Mouse (Mus musculus) CD4-positive, CD25-positive, alpha-beta regulatory T cell, adult 4 months (primary cell): ENCODE measurements at regions not wholly inside any gene's neighbourhood (a gene's known extent, or its start where the extent isn't known, plus 50 kb on each side); places are given as distances from the start of the nearest gene placed in this dataset.

Source experiments
- ATAC-seq: one replicate; pipeline ENCODE4 v1.8.0; 2017

DNA sequence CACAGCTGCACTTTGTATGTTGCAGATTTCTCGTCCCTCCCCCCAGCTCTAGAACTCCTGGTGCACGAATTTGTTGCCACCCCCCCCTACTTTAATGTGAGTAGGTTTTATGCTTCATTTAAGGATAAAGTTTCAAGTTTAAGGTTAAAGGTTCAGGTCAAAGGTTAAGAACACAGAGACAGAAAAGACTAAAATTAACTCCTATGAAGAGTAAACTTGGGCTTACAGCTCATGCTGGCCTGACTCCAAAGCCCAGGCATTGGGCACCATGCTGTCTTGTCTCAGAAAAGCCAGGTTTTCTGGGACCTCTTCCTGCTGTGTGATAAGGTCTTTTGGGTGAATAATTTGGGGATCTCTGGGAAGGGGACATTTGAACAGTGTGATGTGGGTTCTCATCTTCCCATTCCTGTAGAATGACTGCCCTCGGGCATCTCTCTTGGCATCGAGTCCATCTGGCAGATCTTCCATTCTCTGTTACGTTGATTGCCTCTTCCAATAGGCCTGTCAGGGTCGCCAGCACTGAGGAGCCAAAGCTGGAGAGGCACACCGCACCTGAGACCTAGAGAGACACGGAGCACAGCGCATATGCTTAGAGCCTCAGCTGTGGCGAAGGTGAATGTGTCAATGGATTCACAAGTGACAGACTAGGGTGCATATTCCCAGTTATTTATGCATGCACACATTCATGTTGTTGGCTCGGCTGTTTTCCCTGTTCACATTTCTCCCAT, 466.1 kb downstream of the Cd83 start:
- ATAC-seq = no peak

DNA sequence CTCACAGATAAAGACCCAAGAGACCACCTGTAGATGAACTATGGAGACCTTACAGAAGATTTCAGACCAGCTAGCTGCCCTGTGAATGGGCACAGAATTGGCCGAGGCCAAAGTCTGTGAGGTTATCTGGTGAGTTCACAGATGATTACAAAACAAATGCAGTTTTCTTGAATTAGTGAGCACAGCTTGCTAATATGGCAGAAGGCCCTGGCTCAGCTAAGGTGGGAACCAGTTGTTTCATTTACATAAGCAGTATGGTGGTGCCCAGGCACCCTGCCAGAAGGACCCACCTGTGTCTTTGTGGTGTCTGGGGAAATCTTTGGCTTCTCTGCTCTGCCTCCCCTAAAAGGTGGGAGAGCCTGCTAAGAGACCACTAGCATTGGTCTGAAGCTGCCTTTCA, 466.9 kb downstream of the Cd83 start:
- ATAC-seq = no peak

DNA sequence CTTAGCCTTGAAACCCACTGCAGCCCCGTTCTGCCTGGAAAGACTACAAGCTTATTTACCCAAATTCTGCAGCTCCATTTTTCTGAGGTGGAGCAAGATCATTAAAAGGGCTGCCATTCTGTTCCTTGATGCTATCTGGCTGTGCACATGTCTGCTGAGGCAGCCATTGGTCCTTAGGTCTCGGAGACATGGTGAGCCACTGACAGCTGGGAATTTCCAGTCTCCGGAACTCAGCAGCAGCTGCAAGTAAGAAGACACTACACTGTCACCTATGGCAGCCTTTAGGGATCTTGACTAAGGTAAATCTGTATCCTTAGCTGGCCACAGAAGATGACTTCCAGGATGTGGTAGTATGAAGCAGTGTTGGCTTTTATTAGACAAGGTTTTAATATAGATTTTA, 467.9 kb downstream of the Cd83 start:
- no peak for ATAC-seq

DNA sequence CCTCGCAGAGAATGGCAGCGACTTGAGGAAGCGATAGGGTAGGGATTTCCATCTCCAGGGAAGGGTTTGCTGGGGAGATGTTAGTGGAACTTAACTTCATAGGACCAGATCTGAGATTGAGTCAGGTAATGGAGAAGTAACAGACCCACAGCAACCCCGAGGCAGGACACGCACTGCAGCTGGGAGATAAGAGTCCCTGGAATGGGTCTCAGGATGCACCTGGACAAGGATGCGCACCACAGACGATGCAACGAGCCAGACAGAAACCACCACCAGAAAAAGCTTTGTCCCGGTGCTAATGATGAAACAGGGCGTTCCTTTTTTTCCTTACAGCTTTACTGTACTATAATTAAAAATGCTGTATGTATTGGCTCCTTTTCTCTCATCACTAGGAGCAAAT, 470.9 kb upstream of the Jarid2 start:
- no peak for ATAC-seq

DNA sequence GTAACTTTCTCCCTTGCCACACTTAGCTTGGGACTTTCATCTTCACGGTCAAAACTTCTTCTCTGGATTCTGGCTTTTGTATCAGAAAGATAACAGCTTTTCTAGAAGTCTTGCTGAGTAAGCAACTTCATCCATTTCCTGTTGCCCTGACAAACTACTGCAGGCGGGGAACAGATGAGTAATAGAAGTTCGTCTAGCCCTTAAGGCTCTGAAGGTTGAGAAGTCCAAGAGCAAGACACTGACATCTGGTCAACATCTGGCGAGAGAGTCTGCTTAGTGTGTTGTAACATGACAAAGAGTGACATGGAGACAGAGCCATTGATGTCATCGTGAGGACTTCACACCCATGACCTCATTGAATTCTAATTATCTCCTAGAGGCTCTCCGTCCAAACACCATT, 469.2 kb upstream of the Jarid2 start:
- no peak for ATAC-seq

DNA sequence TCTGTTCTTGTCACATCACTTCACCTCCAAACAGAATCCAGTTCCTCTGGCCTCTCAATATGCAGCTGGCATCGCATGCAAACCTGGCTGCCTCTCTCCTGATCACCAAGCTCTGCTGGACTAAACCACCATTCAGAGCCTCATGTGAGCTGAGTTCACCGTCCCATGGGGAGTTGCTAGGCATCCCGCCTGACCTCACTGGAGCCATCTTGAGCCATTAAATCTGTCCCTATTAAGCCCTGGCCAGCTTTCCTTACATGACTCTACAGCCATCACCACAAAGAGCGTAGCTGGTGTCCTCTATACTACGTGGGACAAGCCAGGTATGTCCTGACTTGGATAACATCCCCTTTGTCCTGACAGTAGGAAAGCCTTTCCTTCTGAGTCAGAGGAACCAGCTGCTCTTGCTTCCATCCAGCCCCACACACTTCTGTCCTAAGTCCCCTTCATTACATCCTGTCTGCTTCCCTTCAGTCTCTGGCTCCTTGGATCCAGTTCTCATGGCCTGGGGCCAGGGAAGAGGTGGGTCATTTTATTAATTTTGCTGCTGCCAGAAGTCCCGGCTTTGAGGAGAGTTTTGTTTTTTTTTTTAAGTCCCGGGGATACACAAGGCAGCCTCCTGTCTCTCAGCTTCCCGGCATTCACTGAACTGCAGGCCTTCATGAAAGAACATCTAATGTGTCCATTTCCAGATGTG, 468.5 kb upstream of the Jarid2 start:
- no peak for ATAC-seq

DNA sequence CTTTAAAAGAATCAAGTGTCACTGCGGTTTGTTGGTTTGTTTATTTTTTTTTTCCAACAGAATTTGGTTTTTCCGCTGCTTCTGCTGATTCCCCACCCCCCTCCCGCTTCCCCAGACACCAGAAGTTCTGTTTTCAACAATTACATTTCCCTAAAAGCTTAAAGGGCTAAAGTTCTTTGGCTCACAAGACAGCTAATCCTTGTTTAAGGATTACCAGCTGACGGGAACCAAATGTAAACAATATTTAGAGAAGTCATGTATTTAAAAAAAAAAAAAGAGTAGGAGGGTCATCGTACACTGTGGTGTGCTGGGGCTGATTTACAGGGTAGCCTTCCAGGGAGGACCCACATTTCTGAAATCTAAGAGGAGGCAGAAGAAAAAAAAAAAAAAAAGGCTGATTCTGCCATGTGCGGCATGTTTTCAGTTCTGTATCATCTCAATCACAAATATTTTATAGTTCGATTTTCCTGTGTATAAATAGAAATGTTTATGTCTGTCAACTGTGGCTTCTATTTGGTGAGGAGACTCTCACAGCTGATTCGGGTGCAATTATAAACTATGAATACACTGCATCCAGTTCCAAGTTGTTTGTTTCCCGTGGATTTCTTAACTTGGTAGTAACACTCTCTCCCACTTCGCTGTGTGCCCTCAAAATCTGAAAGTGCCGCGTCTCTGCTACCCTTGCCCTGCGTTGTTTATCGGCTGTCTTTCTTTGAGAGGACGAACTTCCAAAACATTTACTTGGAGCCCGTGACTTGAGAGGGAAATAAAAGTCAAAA, 456.3 kb upstream of the Jarid2 start:
- ATAC-seq = no peak

DNA sequence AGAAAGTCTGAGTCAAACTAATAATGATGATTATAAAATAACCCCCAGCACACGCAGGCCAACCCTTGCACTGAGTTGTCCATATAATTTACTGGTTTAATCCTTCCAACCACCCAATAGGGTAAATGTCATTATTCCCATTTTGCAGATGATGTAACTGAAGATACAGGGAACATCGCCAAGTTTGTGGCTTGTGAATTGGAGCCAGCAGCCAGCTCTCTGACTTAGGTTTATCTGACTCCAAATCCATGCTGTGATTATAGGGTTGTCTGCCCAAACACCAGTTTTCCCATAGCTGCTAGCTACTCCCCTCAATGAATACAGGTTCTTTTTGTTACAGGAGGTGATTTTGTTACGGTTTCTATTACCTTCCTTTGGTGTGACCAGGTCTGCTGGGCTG, 451.3 kb upstream of the Jarid2 start:
- ATAC-seq = no peak

DNA sequence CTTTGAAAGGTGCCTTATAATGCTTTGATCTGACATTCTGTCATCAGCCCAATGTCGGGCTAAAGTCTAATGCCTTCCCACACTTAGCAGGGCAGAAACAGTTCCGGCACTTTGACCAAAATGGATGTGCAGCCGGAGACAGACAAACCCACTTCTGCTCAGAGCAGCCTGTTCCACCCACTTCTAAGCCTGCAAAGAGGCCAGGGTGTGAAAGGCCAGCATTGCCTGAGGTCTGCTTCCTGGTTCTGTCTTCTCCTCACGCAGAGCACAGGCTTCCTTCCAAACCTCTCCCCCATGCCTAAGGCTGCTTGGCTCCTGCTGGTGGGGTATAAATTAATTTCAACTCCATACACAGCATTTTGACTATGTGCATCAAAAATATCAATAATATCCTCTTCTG, 450.2 kb upstream of the Jarid2 start:
- no peak for ATAC-seq

DNA sequence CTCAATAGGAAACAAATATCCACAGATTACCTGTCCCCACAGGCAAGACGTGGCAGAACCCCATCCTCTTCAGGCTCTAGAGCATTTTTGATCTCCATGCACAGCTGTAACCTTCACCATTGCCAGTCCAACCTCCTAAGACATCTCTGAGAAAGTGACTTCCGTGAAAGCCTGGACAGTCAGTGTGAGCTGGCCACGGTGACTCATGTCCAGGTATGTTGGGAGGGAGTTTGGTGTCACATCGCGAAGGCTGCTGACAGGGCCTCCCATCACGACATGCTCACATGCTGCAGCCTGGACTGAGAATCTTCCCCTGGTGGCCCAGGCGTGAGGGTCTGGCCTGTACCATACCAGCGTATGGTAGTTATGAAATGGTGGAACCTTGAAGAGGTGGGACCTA, 449.0 kb upstream of the Jarid2 start:
- no peak for ATAC-seq

DNA sequence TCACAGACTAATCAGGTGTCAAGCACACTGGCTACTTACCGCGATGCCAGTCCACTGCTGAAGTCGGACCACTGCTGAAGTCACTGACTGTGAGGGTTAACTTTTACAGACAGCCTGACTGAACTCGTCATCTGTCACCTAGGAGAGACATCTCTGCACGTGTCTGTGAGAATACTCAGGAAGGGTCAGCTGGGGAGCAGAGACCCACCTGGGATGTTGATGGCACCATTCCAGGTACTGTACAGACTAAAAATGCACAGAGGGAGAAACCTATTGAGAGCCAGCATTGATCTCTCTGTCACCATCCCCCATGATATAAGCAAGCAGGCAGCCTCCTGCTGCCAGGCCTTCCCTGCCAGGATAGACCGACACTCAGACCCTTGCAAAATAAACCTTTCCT, 447.5 kb upstream of the Jarid2 start:
- no peak for ATAC-seq

DNA sequence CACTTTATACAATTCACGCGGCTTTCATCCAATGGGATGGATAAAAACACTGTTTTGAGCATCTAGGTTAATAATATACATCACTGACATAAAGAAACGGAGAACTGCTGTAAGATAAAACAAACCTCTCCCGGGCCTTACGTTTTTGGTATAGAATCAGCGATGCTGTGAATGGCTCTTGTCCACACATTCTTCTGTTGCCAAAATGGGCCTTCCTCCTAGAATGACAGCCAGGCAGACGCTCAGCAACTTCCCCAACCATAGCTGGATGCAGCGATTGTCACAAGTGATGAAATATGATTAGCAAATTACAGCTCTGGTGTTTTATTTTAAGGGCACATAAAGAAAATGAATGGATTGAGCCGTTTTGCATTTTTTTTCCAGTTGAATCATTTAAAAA, 447.0 kb upstream of the Jarid2 start:
- ATAC-seq = no peak

DNA sequence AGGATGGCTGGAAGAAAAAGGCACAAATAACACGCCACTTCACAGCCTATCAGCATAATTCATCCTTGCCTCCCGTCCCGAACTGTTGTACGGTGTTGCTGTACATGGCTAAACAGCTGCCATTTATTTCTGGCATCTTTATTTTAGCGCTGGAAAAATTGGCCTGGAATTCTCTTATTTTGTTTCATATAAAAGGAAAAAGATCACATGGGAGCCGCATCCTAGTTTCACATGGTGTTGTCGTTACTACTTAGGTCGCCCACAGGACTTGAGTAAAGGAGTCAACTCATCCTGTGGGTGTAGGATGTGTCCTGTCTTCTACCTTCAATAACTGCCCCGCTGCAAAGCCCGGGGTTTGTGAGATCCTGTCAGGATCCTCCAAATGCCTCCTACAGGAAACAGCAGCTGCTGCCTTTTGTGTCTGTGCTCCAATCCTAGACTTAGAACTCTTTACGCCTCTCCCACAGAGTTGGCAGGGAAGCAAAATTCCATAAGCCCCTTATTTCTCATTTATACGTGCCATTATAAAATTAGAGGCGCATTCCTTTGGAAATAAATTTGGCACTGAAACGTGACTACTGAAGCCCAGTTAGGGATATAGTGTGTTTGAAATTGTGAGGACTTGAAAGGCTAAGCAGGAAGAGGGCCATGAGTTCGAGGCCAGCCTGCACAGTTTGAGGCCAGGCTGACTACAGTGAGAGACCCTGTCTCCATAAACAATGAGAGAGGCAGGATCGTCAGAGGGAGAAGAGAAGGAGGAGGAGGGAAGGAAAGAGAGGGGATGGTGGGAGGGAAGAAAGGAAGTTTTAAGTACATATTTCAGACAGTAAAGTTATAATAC, 446.3 kb upstream of the Jarid2 start:
- ATAC-seq = no peak

DNA sequence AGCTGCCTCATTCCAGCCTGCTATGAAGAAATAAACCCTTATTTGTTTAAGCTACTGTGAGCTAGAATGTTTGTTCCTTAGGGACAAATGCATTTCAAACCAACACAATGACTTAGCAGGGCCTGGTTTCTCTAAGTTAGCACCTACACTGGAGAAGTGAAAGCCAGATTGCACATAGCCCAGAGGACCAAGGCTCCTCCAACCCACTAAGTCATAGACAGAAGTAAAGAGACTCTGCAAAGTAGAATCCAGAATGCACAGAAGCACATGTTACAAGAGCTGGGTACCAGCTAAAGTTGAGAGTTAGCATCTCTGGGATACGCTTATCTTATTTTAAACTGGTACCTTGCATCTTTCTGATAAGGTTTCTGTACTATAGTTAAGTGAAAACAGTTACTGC, 443.4 kb upstream of the Jarid2 start:
- no peak for ATAC-seq

DNA sequence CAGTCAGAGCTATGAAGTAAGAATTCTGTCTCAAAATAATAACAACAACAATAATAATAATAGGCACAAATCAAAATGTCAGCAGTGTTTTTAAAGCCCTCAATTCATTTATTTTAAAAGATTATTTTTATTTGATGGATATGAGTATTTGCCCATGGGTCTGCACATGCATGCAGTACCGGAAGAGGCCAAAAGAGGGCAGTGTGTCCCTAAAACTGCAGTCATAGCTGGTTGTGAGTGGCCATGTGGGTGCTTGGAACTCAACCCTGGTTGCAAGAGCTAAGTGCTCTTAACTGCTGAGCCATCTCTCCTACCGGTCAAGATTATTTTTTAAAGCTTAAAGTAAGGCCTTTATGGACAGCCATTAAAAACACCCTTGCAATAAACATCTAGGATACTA, 439.1 kb upstream of the Jarid2 start:
- ATAC-seq = no peak

DNA sequence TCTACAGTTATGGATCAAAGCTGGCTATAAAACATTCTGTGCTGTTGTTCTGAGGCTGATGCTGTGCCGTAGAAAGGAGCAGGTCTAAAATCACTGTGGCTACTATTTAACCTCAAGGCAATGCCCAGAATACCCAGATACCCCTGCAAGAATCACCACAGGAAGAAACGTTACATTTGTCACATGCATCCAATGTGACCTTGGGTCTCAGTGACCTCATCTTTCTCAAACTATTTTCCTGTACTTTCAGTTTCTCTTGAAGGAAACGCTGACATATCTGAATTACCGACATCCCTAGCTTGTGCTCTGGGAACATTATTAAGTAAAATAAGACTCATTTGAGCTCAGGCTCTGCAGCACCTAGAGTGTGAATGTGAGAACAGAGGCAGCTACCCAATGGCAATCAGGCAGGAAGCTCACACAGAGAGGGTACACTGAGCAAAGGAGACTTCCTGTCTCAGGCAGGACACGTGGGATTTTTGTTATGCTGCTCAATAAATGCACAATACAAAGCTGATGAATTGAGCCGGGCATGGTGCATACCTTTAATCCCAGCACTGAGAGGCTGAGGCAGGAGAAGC, 436.7 kb upstream of the Jarid2 start:
- peak; percentile 97 for ATAC-seq

DNA sequence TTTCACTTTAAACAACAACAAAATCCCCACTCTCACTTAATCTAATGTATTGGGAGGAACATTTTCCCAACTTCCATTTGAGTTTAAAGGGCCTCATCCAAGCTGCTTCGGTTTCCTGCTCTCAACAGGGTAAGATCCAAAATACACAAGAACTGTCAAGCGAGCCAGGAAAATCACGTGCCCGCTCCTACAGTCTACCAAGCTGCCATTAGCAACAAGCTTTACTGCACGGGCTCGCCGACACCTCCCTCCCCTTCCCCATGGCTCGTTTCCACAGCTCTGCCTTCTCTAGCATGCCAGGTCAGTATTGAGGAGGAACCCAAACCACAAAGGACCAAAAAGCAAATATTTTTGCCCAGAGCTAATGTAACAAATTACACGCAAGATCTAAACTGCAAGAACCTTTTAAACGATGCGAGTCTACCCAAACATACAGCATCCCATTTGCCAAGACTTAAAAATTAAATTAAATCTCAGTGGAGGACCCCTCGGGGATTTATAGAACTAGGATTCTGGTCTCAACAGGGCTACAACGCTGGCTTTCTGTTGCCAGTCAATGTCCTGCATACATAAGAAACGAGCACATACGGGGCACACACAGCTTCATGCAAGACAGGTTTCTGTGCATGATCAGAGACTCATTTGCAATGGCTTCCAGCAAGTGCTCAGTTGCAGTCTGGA, 435.4 kb upstream of the Jarid2 start:
- no peak for ATAC-seq

DNA sequence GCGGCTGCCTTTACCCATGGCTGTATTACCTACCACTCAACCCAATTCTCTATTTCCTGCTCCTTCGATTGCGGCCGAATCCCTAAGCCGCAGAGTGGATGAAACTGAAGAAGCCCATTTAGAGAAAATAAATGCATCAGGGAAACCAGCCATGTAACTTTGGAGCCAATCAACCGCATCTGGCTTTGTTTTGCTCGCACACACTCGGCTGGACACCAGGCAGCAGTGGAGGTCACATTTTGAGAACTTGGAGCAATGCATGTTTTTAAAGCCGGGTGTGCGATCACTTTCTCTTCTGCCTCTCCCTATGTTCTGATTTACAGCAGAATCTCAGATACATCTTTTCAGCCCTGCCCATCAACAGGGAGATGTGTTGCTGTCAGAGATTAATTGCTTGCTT, 433.7 kb upstream of the Jarid2 start:
- no peak for ATAC-seq

DNA sequence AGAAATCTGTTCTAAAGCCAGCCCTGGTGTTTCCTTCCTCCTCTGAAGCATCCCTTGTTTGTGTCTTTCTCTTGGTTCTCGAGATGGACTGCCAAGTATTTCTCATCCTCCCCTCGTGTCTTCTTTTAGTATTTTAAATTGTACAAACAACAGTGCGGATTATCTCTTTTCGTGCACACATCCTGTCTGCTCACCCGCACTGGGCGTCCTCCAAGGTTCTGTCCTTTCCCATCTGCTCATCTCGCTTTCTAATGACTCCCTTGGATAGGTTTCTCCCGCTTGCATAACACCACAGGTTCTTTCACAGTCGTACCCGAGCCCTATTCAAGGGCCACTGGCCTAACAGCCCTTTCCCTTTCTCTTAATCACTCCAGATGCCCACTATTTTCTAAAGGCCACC, 428.7 kb upstream of the Jarid2 start:
- ATAC-seq = no peak

DNA sequence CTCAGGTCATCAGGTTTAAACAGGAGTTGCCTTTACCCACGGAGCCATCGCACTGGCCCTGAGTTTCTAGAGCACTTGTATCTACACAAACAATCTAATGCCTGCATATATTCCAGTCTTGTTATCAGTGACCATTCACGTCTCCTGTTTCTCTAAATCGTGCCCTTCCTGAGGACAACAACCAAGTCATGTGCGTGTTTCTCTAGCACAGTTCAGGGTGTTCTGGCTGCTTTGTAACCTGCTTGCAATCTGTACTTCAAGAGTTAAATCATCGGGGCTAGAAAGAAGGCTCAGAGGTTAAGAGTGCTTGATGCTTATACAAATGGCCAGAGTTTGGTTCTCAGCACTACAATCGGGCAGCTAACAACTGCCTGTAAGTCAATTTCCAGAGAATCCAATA, 428.1 kb upstream of the Jarid2 start:
- no peak for ATAC-seq

DNA sequence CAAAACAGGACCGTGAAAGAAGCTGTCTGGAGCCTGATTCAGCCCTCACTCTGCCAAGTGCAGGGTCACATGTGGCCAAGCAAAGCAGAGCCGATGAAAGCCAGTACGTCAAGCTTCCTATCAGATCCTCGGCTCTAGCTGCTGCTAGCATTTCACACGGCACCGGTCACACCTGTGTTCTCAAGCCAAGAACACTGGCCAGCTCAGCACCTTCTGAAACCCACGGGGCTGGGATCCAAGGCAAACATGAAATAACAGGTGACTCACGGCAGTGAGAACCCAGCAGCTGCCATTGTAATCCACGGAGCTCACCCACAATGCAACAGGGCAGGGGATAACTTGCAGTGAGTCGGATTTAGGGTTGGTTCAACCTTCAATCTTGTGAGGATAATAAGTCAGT, 427.3 kb upstream of the Jarid2 start:
- no peak for ATAC-seq
